Comparison of ENCODE assay signal across 11 mouse cellular contexts in genomic region chr9:65036456-65036855, GRCm38 (mm10). TPM values are rescaled to one million over a fixed set of nuclear protein-coding genes. Genes with fewer than 3 reads are reported as not detected.
DNase-seq lines count a peak whose midpoint lies in the region; ATAC-seq and TF ChIP-seq lines count a peak whose summit lies in the region.
"Had no signal": no experiment of that assay in that cellular context is flagged by ENCODE, and none has a peak within 500 bp of the region (broad histone marks: within the 10 kb centered on the region; RNA-seq: fewer than 3 reads in every experiment).

No protein-coding gene starts in this region.

- no peak for TF ChIP-seq CTCF in left cerebral cortex, adult 2 months (IDR thresholded peaks at IDR 0.05)

- DNase-seq in adrenal gland, adult 2 months = peak; percentile 62
- no peak for DNase-seq in adrenal gland, postnatal 4 days (ENCODE audit: low spot score in 2 of 2)
- no peak for DNase-seq in left cerebral cortex, adult 2 months (ENCODE audit: extremely low spot score in 1 of 2, low spot score in 2 of 2)
- no peak for DNase-seq in left cerebral cortex, adult 8-10 months (ENCODE audit: low spot score in 2 of 2)
- DNase-seq in heart, postnatal 10 days = peak; percentile 73 to 78
- peak; percentile 72 for DNase-seq in lung, postnatal 10 days
- DNase-seq in T-cell, adult 2 months (ENCODE audit: low spot score) = no peak
- DNase-seq: cerebellum, adult 18-20 months had no signal

- no peak for ATAC-seq in activated CD4-positive, CD25-positive, alpha-beta regulatory T cell, adult 4 months

- peak overlapping the region; percentile 63; the same call in 1 of the 2 replicates for H3K27ac ChIP-seq in left cerebral cortex, adult 2 months
- H3K27ac ChIP-seq: liver, embryonic 14.5 days had no signal

- no peak overlapping the region for H3K4me3 ChIP-seq in left cerebral cortex, adult 2 months
- H3K4me3 ChIP-seq: erythroblast, embryonic 14.5 days had no signal

- intact Hi-C loops in left cerebral cortex, adult 2 months (cut with DNase I) = no loop called here
- intact Hi-C loops in heart, postnatal 10 days (cut with DNase I) = no loop called here

RNA-seq across cellular contexts. Expression of gene Dpp8, which starts 4.2 kb away (rescaled TPM):
- 10 to 100 TPM; 85.8 to 89.5 TPM for total RNA-seq in adrenal gland, adult 2 months (2021)
- 26.4 and 39.7 TPM in 2 replicates for polyA plus RNA-seq in adrenal gland, adult 2 months (2012; rRNA removed)
- 10 to 100 TPM; 94.2 to 94.8 TPM for total RNA-seq in adrenal gland, postnatal 4 days (2021)
- 100 to 1,000 TPM; 166 to 172 TPM for total RNA-seq in left cerebral cortex, adult 2 months (2021)
- total RNA-seq in left cerebral cortex, adult 8-10 months (2022) = 100 to 1,000 TPM; 152 to 168 (median 161) TPM
- total RNA-seq in heart, postnatal 10 days (2021) = 10 to 100 TPM; 66.6 to 72.7 TPM
- 10 to 100 TPM; 23.4 to 29.2 TPM for polyA plus RNA-seq in activated CD4-positive, CD25-positive, alpha-beta regulatory T cell, adult 4 months (2017; shearing (Covaris generic))

RNA-seq across cellular contexts. Expression of gene Hacd3, which starts 15.0 kb away (rescaled TPM):
- 100 to 1,000 TPM; 255 to 306 TPM for total RNA-seq in adrenal gland, adult 2 months (2021)
- polyA plus RNA-seq in adrenal gland, adult 2 months (2012; rRNA removed) = 177 and 180 TPM in 2 replicates
- total RNA-seq in adrenal gland, postnatal 4 days (2021) = 100 to 1,000 TPM; 201 to 209 TPM
- 100 to 1,000 TPM; 148 to 158 TPM for total RNA-seq in left cerebral cortex, adult 2 months (2021)
- 100 to 1,000 TPM; 136 to 151 (median 147) TPM for total RNA-seq in left cerebral cortex, adult 8-10 months (2022)
- total RNA-seq in heart, postnatal 10 days (2021) = 10 to 100 TPM; 19.3 to 22.2 TPM
- 100 to 1,000 TPM; 104 to 106 TPM for polyA plus RNA-seq in activated CD4-positive, CD25-positive, alpha-beta regulatory T cell, adult 4 months (2017; shearing (Covaris generic))

Comparison
In these comparisons a context has a peak if more than half of its experiments do, and no peak if none do; other contexts are left out.
1. DNase-seq: peak in adrenal gland, adult 2 months (single experiment), heart, postnatal 10 days (2 of 2) and lung, postnatal 10 days (single experiment); none in adrenal gland, postnatal 4 days (0 of 2), left cerebral cortex, adult 2 months (0 of 2), left cerebral cortex, adult 8-10 months (0 of 2) and T-cell, adult 2 months (single experiment).
2. RNA of gene Hacd3, which starts 15.0 kb away (total RNA-seq): 255 to 306 TPM in adrenal gland, adult 2 months, 201 to 209 TPM in adrenal gland, postnatal 4 days, 148 to 158 TPM in left cerebral cortex, adult 2 months and 136 to 151 TPM in left cerebral cortex, adult 8-10 months; 19.3 to 22.2 TPM in heart, postnatal 10 days; every median in the first group is over 4 times any median in the second.